Mouse (Mus musculus) embryo, embryonic 9.5 days (tissue): ENCODE measurements around the gene Sdha.

Source experiments
- DNase-seq: peaks from one replicate; pipeline ENCODE4 v3.0.0-alpha.2; 2017; ENCODE audit errors: extremely low spot score

The Sdha gene

GRCm38 (mm10) chr13:74302050-74303037 is 47.7 kb downstream of the Sdha start:
- no peak for DNase-seq

GRCm38 (mm10) chr13:74301607-74301984 is 48.5 kb downstream of the Sdha start:
- DNase-seq = no peak

- DNase-seq = peak; percentile 63
Measured at GRCm38 (mm10) chr13:74300925-74301606, 49.0 kb downstream of the Sdha start.

- no peak for DNase-seq
Measured at GRCm38 (mm10) chr13:74296376-74296775, 53.7 kb downstream of the Sdha start.

- DNase-seq = peak; percentile 78
Measured at GRCm38 (mm10) chr13:74292167-74292566, 57.9 kb downstream of the Sdha start, which contains the start of gene Ahrr. Gene Ahrr, minus strand, starts transcription at chr13:74292331.

- DNase-seq = no peak
Measured at GRCm38 (mm10) chr13:74289646-74290045, 60.4 kb downstream of the Sdha start.

GRCm38 (mm10) chr13:74282299-74282698 is 67.8 kb downstream of the Sdha start:
- no peak for DNase-seq

- no peak for DNase-seq
Measured at GRCm38 (mm10) chr13:74275726-74276125, 74.4 kb downstream of the Sdha start.
